Mouse (Mus musculus): ENCODE measurements at regions not wholly inside any gene's neighbourhood (a gene's known extent, or its start where the extent isn't known, plus 50 kb on each side); places are given as distances from the start of the nearest gene placed in this dataset.
A peak's percentile ranks its signal among the peaks of the same experiment; 100 is the strongest.

DNA sequence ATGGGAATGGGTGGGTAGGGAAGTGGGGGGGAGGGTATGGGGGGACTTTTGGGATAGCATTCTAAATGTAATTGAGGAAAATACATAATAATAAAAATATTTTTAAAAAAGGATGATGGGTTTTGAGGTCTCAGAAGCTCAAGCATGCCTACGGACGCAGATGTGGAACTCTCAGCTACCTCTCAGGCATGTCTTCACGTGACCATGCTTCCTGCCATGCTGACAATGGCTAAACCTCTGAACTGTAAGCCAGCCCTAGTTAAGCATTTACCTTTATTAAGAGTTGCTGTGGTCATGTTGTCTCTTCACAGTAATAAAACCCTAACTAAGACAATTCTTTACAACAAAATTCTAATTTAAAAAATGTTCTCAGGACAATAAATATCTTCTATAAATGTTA, 80.0 kb downstream of the Tex36 start:
- DNase-seq, result no peak

DNA sequence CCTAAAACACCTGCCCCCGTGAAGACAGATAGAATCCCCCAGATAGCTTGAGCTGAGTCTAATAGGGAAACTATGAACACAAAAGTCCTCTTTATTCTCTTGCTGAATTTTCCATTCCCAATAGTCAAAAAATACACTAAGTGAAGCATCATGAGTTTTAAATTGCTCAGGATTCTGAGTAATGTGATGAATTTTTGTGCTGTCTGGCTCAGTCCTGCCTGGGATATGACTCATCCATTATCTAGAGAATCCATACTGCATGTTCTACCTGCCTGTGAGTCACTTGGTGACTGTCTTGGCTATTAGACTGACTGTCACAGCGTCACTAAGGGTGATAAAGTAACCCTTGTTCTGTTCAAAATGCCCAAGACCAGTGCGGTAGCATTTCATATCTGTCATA, 83.0 kb downstream of the Tex36 start:
- no peak for DNase-seq

DNA sequence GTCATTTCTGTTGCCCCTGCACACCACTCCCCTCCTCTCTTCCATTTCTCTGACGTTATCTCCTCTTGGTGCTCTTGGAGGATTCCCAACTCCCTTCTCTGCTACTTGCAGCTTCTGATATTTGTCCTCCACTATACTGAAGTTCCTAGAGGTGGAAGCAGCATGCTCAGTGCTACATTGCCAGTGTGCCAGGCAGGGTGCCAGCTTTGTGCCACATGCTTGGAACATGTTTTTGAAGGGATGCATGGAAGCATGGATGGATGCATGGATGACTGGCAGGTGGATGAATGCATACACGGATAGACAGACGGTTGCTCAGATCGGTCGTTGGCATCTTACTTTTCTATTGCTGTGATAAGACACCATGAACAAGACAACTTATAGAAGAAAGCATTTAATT, 84.4 kb downstream of the Tex36 start:
- no peak for DNase-seq

DNA sequence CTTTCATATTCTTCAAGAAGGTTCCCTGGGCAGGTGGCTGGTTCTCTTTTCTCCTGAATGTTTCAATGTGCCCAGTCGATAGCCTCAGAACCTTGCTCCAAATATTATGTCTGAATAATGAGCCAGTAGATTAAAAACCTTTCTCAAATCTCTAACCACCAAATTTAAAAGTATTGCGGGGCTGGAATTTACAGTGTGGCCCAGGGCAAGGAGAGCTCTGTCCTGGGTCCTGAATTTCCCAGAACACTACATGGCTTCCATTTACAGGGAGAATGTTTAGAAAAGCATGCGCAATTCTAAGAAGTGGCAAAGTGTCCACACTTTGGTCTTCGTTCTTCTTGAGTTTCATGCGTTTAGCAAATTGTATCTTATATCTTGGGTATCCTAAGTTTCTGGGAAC, 91.0 kb downstream of the Tex36 start:
- no peak for DNase-seq

DNA sequence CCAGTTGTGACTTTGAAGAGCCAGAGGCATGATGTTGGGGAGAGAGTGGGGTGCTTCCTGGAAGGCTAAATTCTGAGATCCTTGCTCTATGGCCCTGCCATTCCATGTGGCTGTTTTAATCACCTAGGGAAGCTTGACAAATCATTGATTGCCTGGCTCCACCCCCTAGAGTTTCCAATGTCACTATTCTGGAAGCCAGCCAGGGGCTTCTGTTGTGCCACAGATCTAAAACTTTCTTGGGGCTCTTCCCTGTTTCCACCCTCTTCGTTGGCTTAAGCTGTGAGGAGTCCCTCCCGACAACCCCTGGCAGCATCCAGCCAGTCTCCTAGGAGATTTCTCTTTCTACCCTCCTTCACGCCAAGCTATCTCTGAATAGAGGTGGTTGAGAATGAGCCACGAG, 92.5 kb downstream of the Tex36 start:
- DNase-seq, result no peak

DNA sequence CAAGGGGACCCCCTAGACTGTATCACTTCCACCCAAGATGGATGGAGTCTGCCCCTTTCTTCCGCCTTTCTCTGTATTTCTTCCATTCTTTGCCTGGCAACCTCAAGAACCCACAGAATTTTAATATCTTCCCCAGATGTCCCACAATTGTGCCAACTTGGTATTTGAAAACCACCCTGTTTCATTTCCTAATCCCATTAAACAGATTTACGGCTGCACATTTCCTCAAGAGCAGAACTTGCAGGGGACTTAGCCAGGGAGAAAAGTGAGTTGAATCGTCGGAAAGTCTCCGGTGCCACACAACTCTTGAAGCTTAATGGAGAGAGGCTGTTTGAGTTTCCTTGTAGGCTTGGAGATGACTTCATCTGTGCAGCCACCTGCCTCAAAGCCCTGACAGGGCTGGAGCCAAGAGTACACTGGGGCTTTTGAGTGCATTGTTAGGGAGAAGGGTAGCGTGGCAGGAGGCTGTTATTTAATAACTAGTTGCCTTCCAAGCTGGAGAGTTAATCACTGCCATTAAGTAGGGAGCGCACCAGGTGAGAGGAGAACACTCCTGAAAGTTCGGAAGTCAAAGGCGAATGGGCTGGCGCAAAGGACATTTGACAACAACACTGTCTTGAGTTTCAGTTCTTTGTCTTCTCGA, 93.5 kb downstream of the Tex36 start:
- DNase-seq, result no peak

DNA sequence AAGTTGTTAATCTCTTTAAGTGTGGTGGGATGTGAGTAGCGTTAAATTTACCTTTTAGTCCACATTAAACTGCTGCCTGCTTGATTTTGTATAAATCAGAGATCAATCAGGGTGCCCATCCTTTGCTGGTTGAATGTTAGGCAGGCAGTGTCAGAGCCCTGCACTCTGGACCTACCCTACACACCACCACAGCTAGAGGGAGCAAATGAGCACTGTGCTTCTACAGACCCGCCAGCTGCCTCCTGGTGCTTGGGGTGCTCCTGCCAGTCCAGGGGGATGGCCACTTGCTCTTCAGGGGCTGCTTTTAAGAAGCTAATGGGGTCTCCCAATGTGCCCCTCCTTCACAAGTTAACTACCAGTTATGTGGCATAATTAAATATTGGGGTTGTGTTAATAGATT, 96.3 kb downstream of the Tex36 start:
- no peak for DNase-seq

DNA sequence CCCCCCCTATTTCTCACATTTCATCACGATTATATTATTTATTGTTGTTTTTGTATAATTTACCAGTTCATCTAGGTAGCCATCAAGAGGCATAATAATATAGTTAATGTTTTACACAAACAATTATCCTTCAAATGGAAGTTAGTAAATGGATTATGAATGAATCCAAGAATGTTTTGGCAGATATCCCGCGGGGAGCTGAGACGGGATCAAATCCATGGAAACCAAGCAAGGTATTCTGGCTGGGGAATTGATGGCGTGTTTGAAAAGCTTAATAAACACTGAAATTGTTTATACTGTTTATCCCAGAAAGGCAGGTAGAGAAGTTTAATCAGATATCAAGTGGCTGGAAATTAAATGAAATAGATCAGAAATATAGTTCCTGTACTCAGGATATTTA, 98.0 kb downstream of the Tex36 start:
- DNase-seq, result no peak

DNA sequence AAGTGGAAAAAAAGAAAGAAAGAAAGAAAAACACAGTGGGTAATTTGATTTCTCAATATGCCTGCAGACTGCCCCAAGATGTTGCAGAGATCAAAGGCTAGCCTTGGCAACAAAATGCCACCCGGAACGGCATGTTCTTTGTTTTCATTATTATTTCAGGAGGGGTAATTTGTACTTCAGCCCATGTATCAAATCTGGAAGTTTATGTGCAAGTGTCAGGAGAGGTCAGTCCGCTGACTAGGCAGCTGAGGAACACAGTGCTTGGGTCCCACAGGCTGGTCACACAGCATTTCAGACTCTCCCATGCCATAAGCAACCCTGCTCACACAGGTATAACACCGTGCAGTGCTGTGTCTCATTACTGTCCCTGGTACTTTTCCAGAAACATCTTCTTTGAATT, 99.2 kb downstream of the Tex36 start:
- DNase-seq, result no peak

DNA sequence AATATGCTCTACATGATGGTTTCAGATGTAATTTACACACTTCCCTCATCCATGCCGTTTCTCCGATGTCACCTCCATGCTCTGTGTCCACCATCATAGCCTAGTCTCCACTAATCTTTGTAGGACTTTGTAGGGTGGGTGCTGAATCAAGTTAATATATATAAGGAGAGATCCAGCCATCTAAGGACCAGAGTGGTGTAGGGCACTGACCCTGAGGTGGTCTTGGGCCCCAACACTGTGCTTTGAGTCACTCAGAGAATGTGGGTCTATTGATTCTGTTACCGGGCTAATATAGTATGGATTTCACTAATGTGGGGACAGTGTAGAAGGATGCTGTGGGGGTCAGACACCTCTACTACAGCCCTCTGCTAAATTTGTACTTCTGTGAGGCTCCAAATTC, 104.4 kb downstream of the Tex36 start:
- DNase-seq, result no peak

DNA sequence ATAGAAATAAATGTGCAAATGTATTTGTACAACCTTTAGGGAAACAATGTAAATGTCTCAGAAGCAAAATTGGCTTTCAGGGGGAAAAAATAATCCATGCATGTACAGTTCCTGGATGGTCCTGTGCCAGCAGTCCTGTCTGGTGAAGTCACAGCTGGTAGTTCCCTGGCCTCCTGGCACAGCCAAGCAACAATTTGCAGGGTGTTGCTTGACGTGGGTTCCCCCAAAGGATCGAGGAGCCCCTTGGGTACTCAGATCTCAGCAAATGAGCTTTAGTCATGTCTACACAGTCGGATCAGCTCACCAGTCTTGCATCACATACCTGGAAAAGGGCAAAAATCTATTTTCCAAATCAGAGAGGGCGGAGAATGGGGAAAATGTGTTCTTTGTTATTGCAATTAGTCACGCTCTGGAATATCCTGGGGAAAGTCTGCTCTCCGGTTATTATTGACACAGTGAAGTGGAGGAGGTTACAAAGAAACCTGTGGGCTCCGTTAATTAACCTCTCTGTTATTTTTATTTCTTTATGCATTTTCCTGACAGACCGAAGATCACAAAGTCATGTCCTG, 106.9 kb downstream of the Tex36 start:
- no peak for DNase-seq

DNA sequence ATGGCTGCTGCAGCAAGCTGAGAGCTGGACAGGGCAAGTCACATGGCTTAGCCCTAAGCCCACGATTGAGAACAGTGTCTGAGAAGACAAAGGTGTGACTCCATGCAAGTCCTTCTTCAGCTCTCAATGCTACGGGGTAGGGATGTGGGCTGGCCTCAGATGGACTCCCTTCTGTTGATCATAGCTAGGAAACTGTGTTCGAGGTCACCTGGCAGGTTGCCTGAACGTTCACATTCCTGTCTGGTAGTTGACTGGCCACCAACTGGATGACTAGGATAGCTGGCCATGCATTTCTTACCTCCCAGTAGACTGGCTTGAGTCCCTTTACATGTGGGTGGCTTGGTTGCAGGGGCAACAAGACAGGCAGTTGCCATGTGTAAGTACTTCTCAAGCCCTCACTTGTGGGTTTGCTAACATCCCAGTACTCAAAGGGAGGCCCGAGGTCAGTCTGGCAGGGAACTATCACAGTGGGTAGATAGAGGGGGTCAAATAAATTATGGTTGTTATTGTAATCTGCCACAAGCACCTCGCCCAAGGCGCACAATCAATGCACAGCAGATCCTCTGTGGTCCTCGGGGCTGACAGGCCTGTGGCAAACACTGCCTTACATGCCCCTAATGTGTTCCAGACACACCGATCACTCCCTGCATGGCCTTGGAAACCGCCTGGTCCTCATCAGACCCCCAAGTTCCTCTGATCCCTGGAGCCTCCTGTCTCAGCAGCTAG, 107.5 kb downstream of the Tex36 start:
- DNase-seq, result no peak

DNA sequence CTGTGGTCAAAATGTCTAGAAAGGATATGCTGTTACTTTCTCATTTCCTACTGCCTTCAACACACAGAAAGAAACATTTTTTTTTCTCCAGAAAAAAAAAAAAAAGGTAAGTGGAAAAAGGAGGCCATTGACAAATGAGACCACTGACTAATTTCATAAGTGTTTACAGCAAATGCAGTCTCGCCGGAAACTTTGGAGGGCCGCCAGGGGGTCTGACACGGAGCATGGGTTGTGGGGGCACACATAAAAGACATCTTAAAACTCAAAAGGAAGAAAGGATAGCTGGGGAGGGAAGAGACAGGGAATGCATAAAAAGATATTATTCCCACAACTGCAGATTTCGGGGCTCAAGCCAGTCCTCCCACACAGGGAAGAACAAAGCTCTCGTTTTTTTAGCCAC, 109.3 kb downstream of the Tex36 start:
- no peak for DNase-seq

DNA sequence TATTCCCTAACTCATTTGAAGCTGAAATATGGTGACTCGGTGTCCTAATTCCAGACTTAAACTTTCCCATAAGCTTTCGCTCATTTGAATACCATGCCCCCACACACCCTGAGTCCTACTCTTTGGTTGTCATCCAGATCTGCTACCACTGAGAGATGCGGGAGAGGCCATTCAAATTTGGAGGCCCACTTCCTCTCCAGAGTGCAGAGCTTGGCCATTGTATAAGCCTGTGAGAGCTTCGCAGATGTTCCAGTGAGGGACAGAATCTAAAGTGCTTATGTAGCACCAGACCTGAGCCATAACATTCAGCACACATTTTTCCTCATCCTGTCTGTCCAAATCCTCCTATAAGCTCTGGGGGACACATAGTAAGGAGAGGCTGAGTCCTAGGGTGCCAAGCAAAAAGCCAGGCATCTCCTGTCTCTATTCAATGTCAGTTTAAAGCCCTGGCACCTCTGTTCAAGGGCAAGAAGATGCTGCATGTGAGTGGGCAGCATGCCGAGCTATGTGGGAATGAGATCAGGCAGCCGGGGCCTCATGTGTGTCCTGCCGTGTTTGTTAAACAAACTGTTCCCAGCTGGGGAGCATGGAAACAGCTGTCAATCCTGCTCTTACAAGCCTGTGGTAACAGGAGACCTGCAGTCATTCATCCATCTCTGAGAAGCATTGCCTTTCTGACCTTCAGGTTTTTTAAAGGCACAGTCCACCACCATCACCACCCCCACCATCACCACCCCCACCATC, 113.9 kb downstream of the Tex36 start:
- DNase-seq, result no peak

DNA sequence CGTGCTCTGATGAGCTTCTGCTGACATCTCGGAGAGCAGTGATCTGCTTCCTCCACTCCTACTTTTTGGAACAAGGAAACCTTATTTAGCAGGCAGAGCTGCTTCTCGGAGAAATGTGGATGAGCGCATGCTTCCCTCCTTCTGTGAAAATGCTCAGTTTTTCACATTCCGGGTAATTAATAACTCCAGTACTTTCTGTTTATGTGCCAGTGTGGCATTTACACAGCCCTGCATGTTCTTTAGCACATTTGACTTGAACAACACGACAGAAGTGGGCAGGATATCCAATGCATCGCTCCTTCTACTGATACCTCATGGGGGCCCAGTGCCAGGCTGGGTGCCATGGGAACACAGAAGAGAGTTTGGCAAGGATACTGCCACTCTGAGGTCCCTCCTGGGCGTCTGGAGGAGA, 117.5 kb downstream of the Tex36 start:
- DNase-seq, result no peak

DNA sequence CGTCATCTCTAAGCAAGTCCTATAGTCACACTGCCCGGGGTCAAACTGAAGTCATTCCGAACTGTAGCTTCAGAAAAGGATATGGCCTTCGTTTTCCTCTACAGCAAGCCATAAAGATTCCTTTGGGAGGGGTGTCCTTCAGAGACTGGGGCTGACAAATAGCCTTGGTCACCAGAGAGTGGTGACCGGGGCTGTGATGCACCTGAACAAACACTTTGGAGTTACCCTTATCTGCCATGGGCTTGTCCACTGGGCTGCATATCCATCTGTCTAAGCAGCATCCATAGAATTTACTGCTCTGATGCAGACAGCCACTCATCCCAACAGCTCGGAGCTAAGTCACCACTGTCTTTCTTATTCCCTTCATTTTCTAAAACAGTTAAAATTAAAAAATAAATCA, 120.4 kb downstream of the Tex36 start:
- no peak for DNase-seq

DNA sequence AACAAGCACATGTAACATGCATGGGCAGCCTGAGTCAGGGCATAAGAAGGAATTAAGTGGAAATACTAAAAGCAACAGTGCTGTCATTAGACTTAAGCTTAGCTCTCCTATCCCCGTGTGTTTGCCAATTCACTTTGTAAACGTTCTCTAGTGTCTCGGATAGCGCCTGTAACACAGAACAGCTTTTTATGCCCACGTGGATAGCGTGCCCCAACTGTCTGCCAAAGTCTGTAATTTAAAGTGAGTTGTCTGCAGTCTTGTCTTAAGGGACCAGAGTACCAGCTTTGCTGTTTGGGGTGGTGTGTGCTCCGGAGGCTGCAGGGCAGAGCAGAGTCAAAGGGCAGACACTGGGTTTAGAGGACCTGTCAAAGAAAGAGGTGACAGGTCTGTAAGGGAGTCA, 122.3 kb downstream of the Tex36 start:
- DNase-seq, result no peak

DNA sequence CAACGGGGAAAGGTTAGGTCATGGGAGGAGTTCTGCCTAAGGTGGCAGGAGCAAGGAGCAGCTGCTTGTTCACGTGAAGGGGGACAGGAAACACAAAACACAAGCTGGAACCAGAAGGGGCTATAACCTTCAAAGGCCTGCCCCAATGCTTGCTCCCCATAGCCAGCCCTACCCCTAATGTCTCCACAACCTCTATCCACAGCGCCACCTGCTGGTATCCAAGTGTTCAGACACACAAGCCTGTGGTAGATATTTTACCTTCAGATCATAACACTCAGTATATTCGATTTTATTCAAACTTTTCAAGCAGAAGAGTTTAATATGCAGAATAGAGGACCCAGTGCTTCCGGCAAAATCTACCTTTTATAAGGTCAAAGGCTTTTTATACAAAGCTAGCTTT, 124.0 kb downstream of the Tex36 start:
- DNase-seq, result no peak

DNA sequence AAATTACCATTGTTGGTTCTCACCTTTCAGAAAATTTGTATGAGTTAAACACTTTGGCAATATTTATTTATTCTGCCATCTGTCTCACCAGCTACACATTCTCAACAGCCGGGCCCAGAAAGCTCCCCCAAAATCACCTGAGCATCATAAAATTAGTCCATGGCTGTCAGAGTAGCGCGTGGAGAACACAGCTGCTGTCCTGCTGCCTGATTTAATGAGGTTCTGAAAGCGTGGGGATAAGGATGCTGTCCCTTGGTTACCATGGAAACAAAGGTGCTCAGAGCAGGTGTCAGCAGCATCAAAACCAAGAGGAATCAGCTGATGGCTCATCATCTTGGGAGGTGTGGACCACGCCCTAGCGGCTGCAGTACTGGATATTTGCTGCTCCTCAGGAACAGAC, 124.7 kb downstream of the Tex36 start:
- no peak for DNase-seq

DNA sequence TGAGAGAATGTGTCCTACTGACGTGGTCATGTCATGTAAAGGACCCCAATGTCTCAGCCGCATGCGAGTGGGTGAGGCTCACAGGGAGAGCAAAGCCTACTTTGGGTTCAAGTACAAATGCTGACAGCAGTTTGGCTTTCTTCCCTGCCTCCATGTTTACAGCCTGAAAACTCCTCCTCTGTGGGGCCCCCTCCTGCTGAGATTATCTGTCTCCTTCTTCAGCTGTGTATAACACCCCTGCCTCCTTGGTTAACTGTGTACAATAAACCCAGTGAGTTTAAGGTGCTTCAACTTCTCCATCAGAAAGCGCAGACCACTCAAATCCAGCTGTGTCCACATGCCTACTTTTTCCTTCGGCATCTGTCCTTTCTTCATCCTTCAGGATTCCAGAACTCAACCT, 130.3 kb downstream of the Tex36 start:
- no peak for DNase-seq

DNA sequence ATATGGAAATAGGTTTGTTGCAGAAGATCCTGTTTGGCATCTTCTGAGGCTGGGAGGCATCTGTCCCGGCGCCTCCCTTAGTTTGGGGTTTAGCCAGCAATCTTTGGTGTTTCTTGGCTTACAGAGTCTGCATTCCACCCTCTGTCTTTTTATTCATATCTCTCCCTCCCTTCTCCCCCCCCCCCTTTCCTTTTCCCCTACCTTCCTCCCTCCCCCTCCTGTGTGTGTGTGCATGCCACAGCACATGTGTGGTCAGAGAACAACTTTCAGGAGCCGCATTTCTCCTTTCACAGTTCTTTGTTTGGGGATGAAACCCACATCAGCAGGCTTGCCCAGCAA, 131.4 kb downstream of the Tex36 start:
- DNase-seq, result no peak

DNA sequence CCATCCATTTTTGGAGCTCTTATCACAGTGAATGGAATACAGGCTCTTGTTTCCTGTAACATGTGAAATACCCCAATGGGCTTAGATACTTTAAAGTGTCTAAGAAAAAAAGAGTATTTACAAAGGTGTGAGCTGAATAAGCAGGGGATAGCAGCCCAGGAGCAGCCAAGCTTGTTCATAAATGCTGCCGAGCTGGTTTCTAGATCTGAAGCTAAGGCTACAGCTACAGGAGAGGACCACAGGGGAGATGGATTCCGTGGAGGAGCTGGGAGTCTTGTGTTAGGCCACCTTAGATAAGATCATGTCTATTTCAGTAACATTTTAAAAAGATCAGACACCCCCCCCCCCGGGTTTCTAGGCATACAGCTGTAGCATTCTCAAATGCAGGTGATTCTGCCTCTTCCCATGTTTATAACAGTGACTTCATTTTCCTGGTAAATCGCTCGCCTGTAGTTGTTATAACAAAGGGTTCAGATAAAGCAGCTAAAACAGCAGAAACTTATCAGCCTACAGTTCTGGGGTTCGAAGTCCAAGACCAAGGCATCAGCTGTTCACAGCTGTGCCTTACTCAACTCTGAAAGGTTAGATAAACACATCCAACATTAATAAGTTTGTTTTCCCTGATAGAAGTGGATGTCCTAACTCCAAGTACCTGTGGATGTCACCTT, 131.9 kb downstream of the Tex36 start:
- DNase-seq, result no peak

DNA sequence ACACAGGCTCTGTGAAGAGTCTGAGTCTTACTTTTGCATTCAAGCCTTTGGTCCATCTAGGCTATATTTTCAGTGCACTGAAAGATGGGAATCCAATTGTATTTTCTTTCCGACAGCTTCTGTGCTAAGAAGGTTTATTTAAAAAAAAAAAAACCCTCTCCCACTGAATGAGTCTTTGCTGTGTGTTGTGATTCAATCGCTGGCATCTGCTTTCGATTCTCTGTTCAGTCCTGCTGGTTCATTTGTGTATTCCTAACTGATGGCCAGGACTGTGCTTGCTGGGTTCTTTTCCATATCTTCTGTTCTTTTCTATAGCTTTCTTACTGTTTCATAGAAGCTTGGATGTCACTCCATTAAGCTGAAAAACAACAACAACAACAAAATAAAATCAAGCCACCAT, 132.9 kb downstream of the Tex36 start:
- no peak for DNase-seq

DNA sequence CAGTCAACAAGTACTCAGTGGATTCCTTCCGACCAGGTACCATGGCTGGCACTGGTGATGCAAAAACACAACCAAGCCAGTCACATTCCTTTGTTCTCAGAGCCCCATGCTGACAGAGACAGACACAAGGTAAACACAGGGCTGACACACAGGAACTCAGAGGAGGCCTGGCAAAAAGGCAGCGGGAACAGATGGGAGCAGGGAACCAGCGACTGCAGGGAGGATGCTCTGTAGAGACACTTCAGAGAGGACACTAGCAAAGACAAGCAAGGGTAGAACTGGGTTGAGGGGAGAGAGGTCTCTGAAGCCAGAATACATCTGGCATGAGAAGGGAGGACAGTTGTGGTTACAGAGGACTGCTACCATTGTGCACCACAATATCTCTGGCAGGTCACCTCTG, 133.6 kb downstream of the Tex36 start:
- peak; percentile 85 to 94 for DNase-seq
